Mouse (Mus musculus) spleen, adult 2 months (tissue): Measurements from ENCODE around the gene Ccdc6. TPM values are rescaled to one million over a fixed set of nuclear protein-coding genes. Genes with fewer than 3 reads are reported as not detected.
A peak's percentile ranks its signal among the peaks of the same experiment; 100 is the strongest.

Source experiments
- DNase-seq, 2 experiments: peaks; one replicate each; pipeline versions ENCODE4 v3.0.0 to v3.0.0-alpha.2; 2012 to 2021; ENCODE audit warnings: low spot score in 2 of 2, low read depth in 1 of 2
- H3K27ac ChIP-seq: fragments of 200-500 bp; 2 replicates; pipeline ENCODE4 v1.5.1; 2012; ENCODE audit warnings: low read length, inconsistent platforms; ENCODE audit not compliant: insufficient read depth
- H3K27me3 ChIP-seq: fragments of 200-500 bp; 2 replicates; pipeline ENCODE4 v1.6.1; 2012; ENCODE audit warnings: mild to moderate bottlenecking, moderate library complexity, low read length, inconsistent platforms; ENCODE audit not compliant: control insufficient read depth, insufficient read depth
- H3K36me3 ChIP-seq: fragments of 200-500 bp; 2 replicates; pipeline ENCODE4 v1.6.1; 2012; ENCODE audit warnings: mild to moderate bottlenecking, low read length, inconsistent platforms; ENCODE audit not compliant: control insufficient read depth, insufficient read depth
- H3K4me1 ChIP-seq: fragments of 200-500 bp; 2 replicates; pipeline ENCODE4 v1.6.1; 2011; ENCODE audit warnings: inconsistent platforms; ENCODE audit not compliant: control insufficient read depth, insufficient read depth, insufficient read length
- H3K4me3 ChIP-seq: fragments of 200-500 bp; 2 replicates; pipeline ENCODE4 v1.5.1; 2011; ENCODE audit warnings: mild to moderate bottlenecking, inconsistent platforms; ENCODE audit not compliant: insufficient read depth, insufficient read length; ENCODE audit errors: extremely low read depth
- CTCF ChIP-seq: fragments of 200-500 bp; IDR thresholded peaks from 2 replicates; pipeline ENCODE4 v1.5.1; 2011; ENCODE audit warnings: mild to moderate bottlenecking, inconsistent platforms; ENCODE audit not compliant: insufficient read depth, insufficient read length, insufficient replicate concordance; ENCODE audit errors: extremely low read depth
- POLR2A ChIP-seq: fragments of 200-500 bp; IDR thresholded peaks from 2 replicates; pipeline ENCODE4 v1.6.1; 2011; ENCODE audit warnings: low read depth, low read length, inconsistent platforms
- whole genome bisulfite sequencing: fragments of 180-500 bp; shearing (Covaris S2); methylation state at CpG from one replicate; pipeline ENCODE4 v1.1.7; 2018; 5-methylcytosine and 5-hydroxymethylcytosine counted together
- polyA plus RNA-seq: library from polyadenylated mRNA; depleted of rRNA; stranded (reverse); fragments of >200 nt; gene quantifications from 2 replicates; pipeline ENCODE4 v1.2.3, GENCODE M21; 2012

Gene Ccdc6
- polyA plus RNA-seq, 1 experiment: 17.7 TPM

- no peak for TF ChIP-seq CTCF
- TF ChIP-seq POLR2A: no peak
- WGBS: 54% methylated on average over 1 of the region's 1 CpGs
- Histone ChIP-seq H3K27me3 (no peaks in the 10 kb centered on the region), H3K36me3 (no peaks in the 10 kb centered on the region), H3K4me3 (no peak overlapping the region), H3K27ac (no peak overlapping the region), H3K4me1 (peaks cover 7% of the 10 kb centered on the region; the same call in 1 of the 2 replicates)
- DNase-seq: no peak
These were observed 3.1 kb upstream of the Ccdc6 start for GRCm38 (mm10) chr10:70093782-70094181.

GRCm38 (mm10) chr10:70095031-70095470 is 1.9 kb upstream of the Ccdc6 start:
- H3K4me1 ChIP-seq: peaks cover 9% of the 10 kb centered on the region; the same call in 1 of the 2 replicates
- H3K36me3 ChIP-seq: no peaks in the 10 kb centered on the region
- under 1% methylated on average over 14 of the region's 14 CpGs for WGBS
- peak in 1 of 2 experiments; percentile 45 for DNase-seq
- TF ChIP-seq CTCF (no peak), POLR2A (no peak)
- H3K4me3 ChIP-seq: peak overlapping the region; percentile 89
- H3K27me3 ChIP-seq: no peaks in the 10 kb centered on the region
- peak overlapping the region; percentile 86 for H3K27ac ChIP-seq

- TF ChIP-seq CTCF (no peak), POLR2A (no peak)
- Histone ChIP-seq H3K27ac (peak overlapping the region; percentile 86), H3K27me3 (no peaks in the 10 kb centered on the region), H3K36me3 (no peaks in the 10 kb centered on the region), H3K4me3 (peak overlapping the region; percentile 89), H3K4me1 (peaks cover 9% of the 10 kb centered on the region; the same call in 1 of the 2 replicates)
- DNase-seq: no peak
- WGBS: 15% methylated on average over 13 of the region's 13 CpGs
These were observed 1.2 kb upstream of the Ccdc6 start for GRCm38 (mm10) chr10:70095506-70096270.

- WGBS: 1% methylated on average over 58 of the region's 58 CpGs
- peak in 1 of 2 experiments; percentile 53 for DNase-seq
- no peak for TF ChIP-seq POLR2A
- no peak for TF ChIP-seq CTCF
- Histone ChIP-seq H3K36me3 (no peaks in the 10 kb centered on the region), H3K4me3 (peak overlapping the region; percentile 82), H3K4me1 (peaks cover 9% of the 10 kb centered on the region; the same call in 1 of the 2 replicates), H3K27me3 (no peaks in the 10 kb centered on the region), H3K27ac (peak overlapping the region; percentile 37; the same call in 1 of the 2 replicates)
These were observed 475 bp downstream of the Ccdc6 start for GRCm38 (mm10) chr10:70097291-70097901.

GRCm38 (mm10) chr10:70097911-70098569 is 1.1 kb downstream of the Ccdc6 start:
- no peaks in the 10 kb centered on the region for H3K27me3 ChIP-seq
- H3K4me3 ChIP-seq: peak overlapping the region; percentile 82
- H3K36me3 ChIP-seq: no peaks in the 10 kb centered on the region
- DNase-seq: peak in 1 of 2 experiments; percentile 19
- peaks cover 9% of the 10 kb centered on the region; the same call in 1 of the 2 replicates for H3K4me1 ChIP-seq
- no peak for TF ChIP-seq CTCF
- TF ChIP-seq POLR2A: no peak
- WGBS: 3% methylated on average over 29 of the region's 29 CpGs
- no peak overlapping the region for H3K27ac ChIP-seq

- WGBS: 53% methylated on average over 6 of the region's 6 CpGs
- H3K27me3 ChIP-seq: no peaks in the 10 kb centered on the region
- H3K36me3 ChIP-seq: no peaks in the 10 kb centered on the region
- H3K4me1 ChIP-seq: peaks cover 9% of the 10 kb centered on the region; the same call in 1 of the 2 replicates
- no peak for TF ChIP-seq POLR2A
- no peak for TF ChIP-seq CTCF
- DNase-seq: no peak
- 0 out of 2 replicates have a peak overlapping the region, but pooled peaks have one; percentile 82 for H3K4me3 ChIP-seq
- H3K27ac ChIP-seq: no peak overlapping the region
These were observed 1.7 kb downstream of the Ccdc6 start for GRCm38 (mm10) chr10:70098626-70099025.
